Mouse (Mus musculus): ENCODE data around the gene Chadl.

DNA sequence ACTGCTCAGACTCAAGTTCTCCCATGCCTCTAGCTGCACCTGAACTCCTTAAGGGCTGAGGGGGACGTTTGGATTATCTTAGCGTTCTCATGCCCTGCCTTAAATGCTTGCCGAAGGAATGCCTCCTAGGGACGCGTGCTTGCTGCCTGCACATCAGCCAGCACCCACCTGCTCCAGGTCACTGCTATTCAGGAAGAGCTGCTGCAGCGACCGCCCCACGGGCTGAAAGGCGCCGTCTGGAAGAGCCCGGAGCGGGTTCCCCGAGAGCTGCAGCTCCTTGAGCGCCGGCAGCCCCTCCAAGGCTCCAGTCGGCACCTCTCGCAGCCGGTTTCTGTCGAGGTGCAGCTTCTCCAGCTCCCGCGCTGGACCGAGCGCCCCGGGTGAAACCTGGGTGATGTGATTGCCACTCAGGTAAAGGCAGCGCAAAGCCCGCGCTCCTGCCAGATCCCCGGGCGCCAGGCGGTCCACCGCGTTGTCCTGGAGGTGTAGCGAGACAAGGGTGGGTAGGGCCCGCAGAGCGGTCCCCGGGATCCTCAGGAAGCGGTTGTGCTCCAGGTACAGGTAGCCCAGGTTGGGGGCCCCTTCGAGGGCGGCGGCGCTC, 3.6 kb downstream of the Chadl start:
- TF ChIP-seq CTCF (conservative IDR thresholded peaks at IDR 0.05; ENCODE audit: low read length) = no peak
- TF ChIP-seq POU5F1 (IDR thresholded peaks at IDR 0.05; ENCODE audit: borderline replicate concordance, low read length) = no peak
